Mouse (Mus musculus) erythroblast, embryonic 14.5 days (primary cell): ENCODE data around the gene Gm7271.

Experiments
- GATA1 ChIP-seq: IDR thresholded peaks from 2 replicates; pipeline ENCODE4 v1.6.1; 2012; ENCODE audit warnings: low read length, inconsistent platforms, mixed read lengths
- TAL1 ChIP-seq: IDR thresholded peaks from 3 replicates; pipeline ENCODE4 v1.6.1; 2012; ENCODE audit warnings: low read length, inconsistent platforms, mixed read lengths

- TF ChIP-seq TAL1 = no peak
- no peak for TF ChIP-seq GATA1
These were observed 7.0 kb upstream of the Gm7271 start for GRCm38 (mm10) chr5:76476873-76477272.
